Mouse (Mus musculus) liver, embryonic 14.5 days (tissue): ENCODE data around the gene Cdc5l. TPM values are rescaled to one million over a fixed set of nuclear protein-coding genes. Genes with fewer than 3 reads are reported as not detected.

Experiments used
- ATAC-seq: fragments of 200-750 bp; cut with Nextera tagmentation; 2 replicates; pipeline ENCODE4 v1.8.0; 2017; ENCODE audit warnings: moderate number of reproducible peaks, mild to moderate bottlenecking, moderate library complexity; ENCODE audit not compliant: insufficient read depth
- DNase-seq, 3 experiments: peaks; one replicate each; pipeline ENCODE4 v3.0.0-alpha.2; 2012 to 2013; ENCODE audit warnings: low read depth in 3 of 3, low spot score in 3 of 3
- H3K27ac ChIP-seq: fragments of 300-500 bp; sonication (generic); 2 replicates; pipeline ENCODE4 v1.5.1; 2014; ENCODE audit warnings: moderate library complexity, mild to moderate bottlenecking, control low read depth, inconsistent platforms
- H3K27me3 ChIP-seq: fragments of 300-500 bp; sonication (generic); 2 replicates; pipeline ENCODE4 v1.6.1; 2014; ENCODE audit warnings: mild to moderate bottlenecking, low read length, moderate library complexity; ENCODE audit not compliant: control insufficient read depth, insufficient read depth
- H3K36me3 ChIP-seq: fragments of 300-500 bp; sonication (generic); replicated peaks from 2 replicates; pipeline ENCODE4 v1.6.1; 2014; ENCODE audit warnings: low read depth; ENCODE audit not compliant: control insufficient read depth, insufficient read depth
- H3K4me1 ChIP-seq, 2 experiments: fragments of 200-500 bp in 1 of 2; fragments of 300-500 bp in 1 of 2; sonication (generic) in 1 of 2; replicated peaks; 2 replicates each; pipeline ENCODE4 v1.6.1; 2012 to 2014; ENCODE audit warnings: antibody characterized with exemption in 1 of 2, inconsistent platforms in 1 of 2, low read length in 1 of 2; ENCODE audit not compliant: control insufficient read depth in 2 of 2, insufficient read depth in 2 of 2
- H3K4me2 ChIP-seq: fragments of 300-500 bp; sonication (generic); 2 replicates; pipeline ENCODE4 v1.6.1; 2014; ENCODE audit warnings: low read depth, mild to moderate bottlenecking, control low read depth, moderate library complexity
- H3K4me3 ChIP-seq, 2 experiments: fragments of 200-500 bp in 1 of 2; fragments of 300-500 bp in 1 of 2; sonication (generic) in 1 of 2; 2 replicates each; pipeline ENCODE4 v1.5.1; 2012 to 2014; ENCODE audit warnings: low read depth in 2 of 2, low read length in 2 of 2, mild to moderate bottlenecking in 2 of 2, control low read depth in 1 of 2, inconsistent platforms in 1 of 2, moderate library complexity in 1 of 2; ENCODE audit not compliant: insufficient read depth in 1 of 2
- H3K9ac ChIP-seq: fragments of 300-500 bp; sonication (generic); replicated peaks from 2 replicates; pipeline ENCODE4 v1.6.1; 2014; ENCODE audit warnings: mild to moderate bottlenecking, control low read depth, moderate library complexity
- H3K9me3 ChIP-seq: fragments of 300-500 bp; sonication (generic); 2 replicates; pipeline ENCODE4 v1.6.1; 2016; ENCODE audit warnings: low read length, mixed read lengths; ENCODE audit not compliant: control insufficient read depth
- CTCF ChIP-seq: IDR thresholded peaks from 2 replicates; pipeline ENCODE4 v1.5.1; 2016; ENCODE audit warnings: antibody characterized with exemption, low read depth, control low read depth
- EP300 ChIP-seq: IDR thresholded peaks from 2 replicates; pipeline ENCODE4 v1.6.1; 2016; ENCODE audit warnings: antibody characterized with exemption, low read depth
- WGBS: fragments of 180-500 bp; shearing (Covaris S2); extraction: QIAGEN DNeasy Blood & Tissue Kit; methylation state at CpG from one replicate; pipeline ENCODE4 v1.1.7; 2014; ENCODE audit not compliant: insufficient replicate concordance; 5-methylcytosine and 5-hydroxymethylcytosine counted together
- polyA plus RNA-seq, 2 experiments: library from polyadenylated mRNA; depleted of rRNA in 1 of 2; stranded (reverse) in 1 of 2; unstranded in 1 of 2; fragments of >200 nt; fragmentation: Nextera tagmentation in 1 of 2; extraction: Ambion mirVana in 1 of 2; gene quantifications; 2 replicates each; pipeline versions ENCODE4 v1.2.1 to v1.2.3; 2012 to 2014

The Cdc5l gene
- polyA plus RNA-seq, 2 experiments: 15.0 to 26.9 TPM

DNA sequence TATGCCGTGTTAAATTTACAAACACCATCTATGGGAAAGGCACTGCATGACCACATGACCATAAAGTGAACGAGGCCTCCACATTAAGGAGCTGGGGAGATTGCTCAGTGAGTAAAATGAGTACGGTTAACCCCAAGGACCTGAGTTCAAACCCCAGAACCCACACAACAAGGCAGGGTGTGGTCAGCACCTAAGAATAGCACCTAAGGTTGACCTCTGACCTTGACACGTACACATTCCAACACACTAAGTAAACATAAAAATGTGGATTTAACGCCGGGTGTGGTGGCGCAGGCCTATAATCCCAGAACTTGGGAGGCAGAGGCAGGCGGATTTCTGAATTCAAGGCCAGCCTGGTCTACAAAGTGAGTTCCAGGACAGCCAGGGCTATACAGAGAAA, 16.0 kb upstream of the Cdc5l start:
- no peak for DNase-seq
- Histone ChIP-seq H3K27ac (no peak overlapping the region), H3K36me3 (no peaks in the 10 kb centered on the region), H3K27me3 (no peaks in the 10 kb centered on the region), H3K4me1 (no peaks in the 10 kb centered on the region), H3K4me3 (no peak overlapping the region), H3K9me3 (no peaks in the 10 kb centered on the region), H3K4me2 (no peak overlapping the region), H3K9ac (no peak overlapping the region)
- WGBS: 79% methylated on average over 8 of the region's 8 CpGs
- TF ChIP-seq CTCF (no peak), EP300 (no peak)
- ATAC-seq: no peak

DNA sequence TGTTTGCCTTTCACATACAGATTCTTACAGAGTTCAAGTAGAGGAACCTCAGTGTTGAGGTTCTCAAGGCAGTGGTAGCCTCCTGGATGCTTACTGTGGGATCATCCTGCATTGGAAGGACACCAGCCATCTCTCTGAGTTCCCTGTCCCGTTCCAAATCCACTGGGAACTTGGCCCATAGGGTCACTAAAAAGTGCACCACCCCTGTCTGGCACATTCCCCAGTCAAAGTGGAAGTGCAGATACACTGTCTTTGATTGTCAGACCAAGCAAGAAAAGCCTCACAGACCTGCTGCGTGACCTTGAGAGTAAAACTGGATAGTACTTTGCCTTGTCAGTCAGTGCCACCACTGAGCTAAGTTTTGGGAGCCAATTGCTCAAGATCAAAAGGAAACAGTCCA, 13.5 kb upstream of the Cdc5l start:
- Histone ChIP-seq H3K4me1 (no peaks in the 10 kb centered on the region), H3K36me3 (no peaks in the 10 kb centered on the region), H3K9ac (no peak overlapping the region), H3K27ac (no peak overlapping the region), H3K27me3 (no peaks in the 10 kb centered on the region), H3K4me2 (no peak overlapping the region), H3K9me3 (no peaks in the 10 kb centered on the region), H3K4me3 (no peak overlapping the region)
- DNase-seq (no peak), ATAC-seq (no peak)
- TF ChIP-seq EP300 (no peak), CTCF (no peak)
- WGBS: 53% methylated on average over 2 of the region's 2 CpGs

DNA sequence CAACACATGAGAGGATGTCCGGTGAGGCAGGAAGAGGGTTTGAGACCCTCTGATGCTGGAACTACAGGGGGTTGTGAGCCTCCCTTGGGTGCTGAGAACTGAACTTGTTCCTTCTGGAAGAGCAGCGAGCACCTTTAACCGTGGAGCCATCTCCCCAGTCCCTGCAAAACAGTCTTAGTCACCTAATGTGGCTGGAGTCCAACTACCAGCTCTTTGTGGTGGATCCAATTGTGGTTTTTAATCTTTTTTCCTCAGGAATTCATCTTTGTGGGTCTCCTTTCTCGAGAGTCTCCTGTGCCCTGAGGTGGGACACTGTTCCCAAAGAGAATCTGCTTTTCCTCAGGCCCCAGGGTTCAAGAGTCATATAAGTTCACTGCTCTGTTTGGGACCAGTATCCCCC, 12.4 kb upstream of the Cdc5l start:
- no peak overlapping the region for H3K4me3 ChIP-seq
- H3K4me1 ChIP-seq: no peaks in the 10 kb centered on the region
- ATAC-seq (no peak), DNase-seq (no peak)
- no peaks in the 10 kb centered on the region for H3K36me3 ChIP-seq
- TF ChIP-seq EP300 (no peak), CTCF (no peak)
- no peak overlapping the region for H3K27ac ChIP-seq
- 62% methylated on average over 4 of the region's 4 CpGs for WGBS
- no peaks in the 10 kb centered on the region for H3K27me3 ChIP-seq
- no peaks in the 10 kb centered on the region for H3K9me3 ChIP-seq
- no peak overlapping the region for H3K9ac ChIP-seq
- no peak overlapping the region for H3K4me2 ChIP-seq

DNA sequence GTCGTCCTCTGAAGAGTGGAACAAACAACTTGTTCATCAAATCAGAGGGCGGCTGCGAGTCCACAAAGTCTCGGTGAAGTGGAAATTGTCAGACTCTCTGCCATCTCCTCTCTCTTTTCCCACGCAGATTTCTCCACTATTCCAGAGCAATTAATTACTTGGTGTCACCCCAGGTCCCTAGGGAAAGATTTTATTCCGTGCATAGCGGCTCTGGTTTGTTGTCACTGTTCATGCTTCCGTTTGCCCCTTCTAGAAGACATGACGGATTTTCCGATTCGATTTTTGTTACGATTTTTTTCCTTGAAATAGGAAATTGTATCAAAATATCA, 689 bp upstream of the Cdc5l start:
- WGBS: 3% methylated on average over 12 of the region's 12 CpGs
- Histone ChIP-seq H3K4me1 (peaks cover 11 to 13% of the 10 kb centered on the region in 2 experiments), H3K27me3 (no peaks in the 10 kb centered on the region), H3K4me2 (peak overlapping the region; percentile 94), H3K4me3 (peak overlapping the region; percentile 85 to 98), H3K27ac (peak overlapping the region; percentile 94), H3K36me3 (no peaks in the 10 kb centered on the region), H3K9ac (peak overlapping the region; percentile 93), H3K9me3 (no peaks in the 10 kb centered on the region)
- TF ChIP-seq CTCF (no peak), EP300 (no peak)
- DNase-seq: no peak
- ATAC-seq: no peak

GRCm38 (mm10) chr17:45432706-45433398, 685 bp downstream of the Cdc5l start:
- Histone ChIP-seq H3K27me3 (no peaks in the 10 kb centered on the region), H3K9me3 (no peaks in the 10 kb centered on the region), H3K4me2 (peak overlapping the region; percentile 94), H3K9ac (peak overlapping the region; percentile 93), H3K4me1 (peaks cover 11 to 13% of the 10 kb centered on the region in 2 experiments), H3K4me3 (peak overlapping the region; percentile 85 to 98), H3K27ac (peak overlapping the region; percentile 94), H3K36me3 (peaks cover 2% of the 10 kb centered on the region; the same call in 1 of the 2 replicates)
- ATAC-seq (peak; percentile 68), DNase-seq (peak; percentile 22 to 41 (median 29))
- WGBS: under 1% methylated on average over 61 of the region's 62 CpGs
- TF ChIP-seq CTCF (no peak), EP300 (no peak)
